In the genomic region with DNA sequence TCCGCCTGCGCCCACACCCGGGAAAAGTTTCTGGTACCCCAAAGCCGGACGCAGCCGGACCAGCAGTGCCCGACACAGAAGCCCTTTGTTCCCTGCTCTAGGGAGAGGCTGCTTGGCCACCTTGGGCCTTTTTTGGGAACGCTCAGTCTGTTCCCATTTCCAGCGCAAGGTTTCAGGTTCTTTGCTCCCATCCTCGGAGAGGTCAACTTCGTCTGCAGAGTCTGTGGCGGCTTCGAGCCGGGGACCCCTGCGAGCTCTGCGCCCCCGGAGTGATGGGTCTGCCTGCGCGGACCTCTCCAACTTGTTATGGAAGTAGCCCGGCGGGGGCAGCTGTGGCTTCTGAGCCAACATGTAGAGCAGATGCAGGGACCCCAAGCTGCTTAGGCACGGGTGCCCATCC, we compare ENCODE assay signal across 8 mouse cellular contexts.
DNase-seq lines count a peak whose midpoint lies in the region; ATAC-seq and TF ChIP-seq lines count a peak whose summit lies in the region.
"Not testable (repeated sequence)": the region's sequence is repeated elsewhere in the genome, so short reads cannot be mapped to it uniquely, and the experiment has no call there.

No protein-coding gene starts in this region.

- not testable (repeated sequence) for H3K36me3 ChIP-seq in ES-E14 (ENCODE audit: control insufficient read depth, insufficient read depth, low read length, poor library complexity, severe bottlenecking); embryonic facial prominence, embryonic 13.5 days; hindbrain, embryonic 11.5 days (ENCODE audit: control insufficient read depth, insufficient read depth, low read length); kidney, embryonic 15.5 days; liver, embryonic 12.5 days; midbrain, embryonic 14.5 days (ENCODE audit: control insufficient read depth, insufficient read depth, low read length)

- H3K27me3 ChIP-seq in embryonic facial prominence, embryonic 13.5 days; hindbrain, embryonic 11.5 days (ENCODE audit: control insufficient read depth, insufficient read depth, low read length); kidney, embryonic 15.5 days; midbrain, embryonic 14.5 days (ENCODE audit: control insufficient read depth, insufficient read depth, low read length): not testable (repeated sequence)
- peaks cover 13% of the 10 kb centered on the region for H3K27me3 ChIP-seq in liver, embryonic 12.5 days (replicated peaks)

- intact Hi-C loops in gastrocnemius, adult 2 months (cut with DNase I): not testable (repeated sequence)

- H3K4me2 ChIP-seq in embryonic facial prominence, embryonic 13.5 days: peak overlapping the region; percentile 60
- peak overlapping the region; percentile 39 for H3K4me2 ChIP-seq in hindbrain, embryonic 11.5 days (replicated peaks; ENCODE audit: low read depth, low read length)
- H3K4me2 ChIP-seq in kidney, embryonic 15.5 days: peak overlapping the region; percentile 65
- H3K4me2 ChIP-seq in liver, embryonic 12.5 days: peak overlapping the region; percentile 64
- peak overlapping the region; percentile 49 for H3K4me2 ChIP-seq in midbrain, embryonic 14.5 days (ENCODE audit: low read length)

- in situ Hi-C loops in ES-E14 (cut with MboI; ENCODE audit: low sequenced_read_pairs in 2 of 2, unreplicated experiment in 2 of 2): not testable (repeated sequence)

- H3K27ac ChIP-seq in ES-E14 (ENCODE audit: insufficient read depth, low read depth, low read length, poor library complexity, severe bottlenecking); embryonic facial prominence, embryonic 13.5 days; gastrocnemius, adult 2 months; hindbrain, embryonic 11.5 days (ENCODE audit: low read depth, low read length); kidney, embryonic 15.5 days; liver, embryonic 12.5 days; midbrain, embryonic 14.5 days (replicated peaks; ENCODE audit: low read depth, low read length): not testable (repeated sequence)

- whole genome bisulfite sequencing in embryonic facial prominence, embryonic 13.5 days: 9% methylated on average over 22 of the region's 22 CpGs
- WGBS in hindbrain, embryonic 11.5 days: 7% methylated on average over 21 of the region's 22 CpGs
- WGBS in kidney, embryonic 15.5 days: 4% methylated on average over 21 of the region's 22 CpGs
- WGBS in liver, embryonic 12.5 days (ENCODE audit: insufficient replicate concordance): 8% methylated on average over 22 of the region's 22 CpGs
- 11% methylated on average over 19 of the region's 22 CpGs for WGBS in midbrain, embryonic 14.5 days

- DNase-seq in ES-E14 (ENCODE audit: low read depth, low spot score); gastrocnemius, adult 2 months: not testable (repeated sequence)
- peak; percentile 31 for DNase-seq in hindbrain, embryonic 11.5 days (ENCODE audit: low spot score)
- peak; percentile 2 for DNase-seq in midbrain, embryonic 14.5 days
- DNase-seq in right cerebral cortex, postnatal 4 days: peak; percentile 1

- H3K4me3 ChIP-seq in ES-E14 (ENCODE audit: insufficient read depth in 1 of 2, low read depth in 1 of 2, low read length in 2 of 2, poor library complexity in 1 of 2, severe bottlenecking in 1 of 2): peak overlapping the region; percentile 57 to 76
- peak overlapping the region; percentile 60 for H3K4me3 ChIP-seq in embryonic facial prominence, embryonic 13.5 days
- peak overlapping the region; percentile 56; the same call in 1 of the 2 replicates for H3K4me3 ChIP-seq in gastrocnemius, adult 2 months
- H3K4me3 ChIP-seq in hindbrain, embryonic 11.5 days (ENCODE audit: low read depth, low read length): peak overlapping the region; percentile 50
- H3K4me3 ChIP-seq in kidney, embryonic 15.5 days (replicated peaks): peak overlapping the region; percentile 61
- peak overlapping the region; percentile 49 for H3K4me3 ChIP-seq in liver, embryonic 12.5 days
- H3K4me3 ChIP-seq in midbrain, embryonic 14.5 days (replicated peaks; ENCODE audit: low read depth, low read length): peak overlapping the region; percentile 40

- not testable (repeated sequence) for H3K9ac ChIP-seq in ES-E14 (ENCODE audit: insufficient read depth, low read depth, low read length, poor library complexity, severe bottlenecking); liver, embryonic 12.5 days; midbrain, embryonic 14.5 days (replicated peaks; ENCODE audit: low read length)
- H3K9ac ChIP-seq in embryonic facial prominence, embryonic 13.5 days: peak overlapping the region; percentile 72
- H3K9ac ChIP-seq in hindbrain, embryonic 11.5 days (ENCODE audit: low read depth, low read length): peak overlapping the region; percentile 34; the same call in 1 of the 2 replicates
- H3K9ac ChIP-seq in kidney, embryonic 15.5 days: peak overlapping the region; percentile 50

- not testable (repeated sequence) for TF ChIP-seq CTCF in gastrocnemius, adult 2 months (IDR thresholded peaks at IDR 0.05)

- ATAC-seq in embryonic facial prominence, embryonic 13.5 days (ENCODE audit: insufficient number of reproducible peaks, insufficient read depth, low FRiP score, low TSS enrichment, low read depth); hindbrain, embryonic 11.5 days (ENCODE audit: low FRiP score); kidney, embryonic 15.5 days (replicated peaks; ENCODE audit: low FRiP score); liver, embryonic 12.5 days; midbrain, embryonic 14.5 days (ENCODE audit: low FRiP score, low TSS enrichment): not testable (repeated sequence)

- H3K4me1 ChIP-seq in ES-E14 (ENCODE audit: control insufficient read depth in 2 of 2, insufficient read depth in 2 of 2, low read length in 2 of 2, poor library complexity in 1 of 2); embryonic facial prominence, embryonic 13.5 days; hindbrain, embryonic 11.5 days (replicated peaks; ENCODE audit: control insufficient read depth, insufficient read depth, low read length); kidney, embryonic 15.5 days; liver, embryonic 12.5 days; midbrain, embryonic 14.5 days (ENCODE audit: control insufficient read depth, insufficient read depth, low read length): not testable (repeated sequence)

- not testable (repeated sequence) for H3K9me3 ChIP-seq in ES-E14 (ENCODE audit: control insufficient read depth, insufficient read depth, low read depth, low read length); embryonic facial prominence, embryonic 13.5 days; hindbrain, embryonic 11.5 days (ENCODE audit: control insufficient read depth, low read length); kidney, embryonic 15.5 days (replicated peaks); liver, embryonic 12.5 days (replicated peaks); midbrain, embryonic 14.5 days (ENCODE audit: control insufficient read depth, low read length)
